Mouse (Mus musculus): ENCODE data around the gene 4933430I17Rik. TPM values are rescaled to one million over a fixed set of nuclear protein-coding genes. Genes with fewer than 3 reads are reported as not detected.

Gene 4933430I17Rik
- polyA plus RNA-seq, 1 experiment from 2014 or later: 0.43 TPM

GRCm38 (mm10) chr4:62519122-62519848 lies 5.9 kb upstream of the 4933430I17Rik start:
- DNase-seq (ENCODE audit: low spot score) (no peak), ATAC-seq (ENCODE audit: low read depth) (peak; percentile 71)
- Histone ChIP-seq H3K9ac (ENCODE audit: low read depth, low read length) (peak overlapping the region; percentile 77), H3K4me2 (ENCODE audit: low read depth, low read length) (peak overlapping the region; percentile 73), H3K4me3 (ENCODE audit: low read depth, low read length) (peak overlapping the region; percentile 67), H3K4me1 (ENCODE audit: control insufficient read depth, insufficient read depth, low read length) (peaks cover 36% of the 10 kb centered on the region), H3K9me3 (ENCODE audit: control insufficient read depth, low read length) (no peaks in the 10 kb centered on the region), H3K27me3 (replicated peaks; ENCODE audit: control insufficient read depth, insufficient read depth, low read length) (no peaks in the 10 kb centered on the region), H3K36me3 (ENCODE audit: control insufficient read depth, insufficient read depth, low read length) (peaks cover 15% of the 10 kb centered on the region), H3K27ac (replicated peaks; ENCODE audit: low read depth, low read length) (peak overlapping the region; percentile 86)
- WGBS: 2% methylated on average over 24 of the region's 26 CpGs

GRCm38 (mm10) chr4:62519849-62520233 lies 5.3 kb upstream of the 4933430I17Rik start, which contains the start of gene Alad:
Alad (minus strand) TSS chr4:62519918.
- ATAC-seq (ENCODE audit: low read depth): peak; percentile 88

GRCm38 (mm10) chr4:62520892-62521400 lies 4.2 kb upstream of the 4933430I17Rik start:
- Histone ChIP-seq H3K27ac (replicated peaks; ENCODE audit: low read depth, low read length) (no peak overlapping the region), H3K4me1 (ENCODE audit: control insufficient read depth, insufficient read depth, low read length) (peaks cover 37% of the 10 kb centered on the region), H3K27me3 (replicated peaks; ENCODE audit: control insufficient read depth, insufficient read depth, low read length) (no peaks in the 10 kb centered on the region), H3K4me3 (ENCODE audit: low read depth, low read length) (no peak overlapping the region), H3K9ac (ENCODE audit: low read depth, low read length) (no peak overlapping the region), H3K36me3 (ENCODE audit: control insufficient read depth, insufficient read depth, low read length) (peaks cover 15% of the 10 kb centered on the region), H3K9me3 (ENCODE audit: control insufficient read depth, low read length) (no peaks in the 10 kb centered on the region), H3K4me2 (ENCODE audit: low read depth, low read length) (no peak overlapping the region)
- DNase-seq (ENCODE audit: low spot score): no peak
- no peak for ATAC-seq (ENCODE audit: low read depth)
- 91% methylated on average over 2 of the region's 2 CpGs for WGBS

More at GRCm38 (mm10) chr4:62519849-62520233, 5.3 kb upstream of the 4933430I17Rik start, which contains the start of gene Alad:
- Histone ChIP-seq H3K4me3 (ENCODE audit: low read depth, low read length) (peak within 1 kb of the TSS; percentile 67), H3K9ac (ENCODE audit: low read depth, low read length) (peak within 1 kb of the TSS; percentile 77), H3K36me3 (ENCODE audit: control insufficient read depth, insufficient read depth, low read length) (peaks cover 15% of the 10 kb centered on the region), H3K4me2 (ENCODE audit: low read depth, low read length) (peak within 1 kb of the TSS; percentile 73), H3K27me3 (replicated peaks; ENCODE audit: control insufficient read depth, insufficient read depth, low read length) (no peaks in the 10 kb centered on the region), H3K9me3 (ENCODE audit: control insufficient read depth, low read length) (no peaks in the 10 kb centered on the region), H3K27ac (replicated peaks; ENCODE audit: low read depth, low read length) (peak within 1 kb of the TSS; percentile 86), H3K4me1 (ENCODE audit: control insufficient read depth, insufficient read depth, low read length) (peaks cover 37% of the 10 kb centered on the region)
- 0% methylated on average over 31 of the region's 37 CpGs for WGBS
- DNase-seq (ENCODE audit: low spot score): peak; percentile 92

GRCm38 (mm10) chr4:62525489-62525811 lies 281 bp downstream of the 4933430I17Rik start:
- Histone ChIP-seq H3K9ac (ENCODE audit: low read depth, low read length) (peak overlapping the region; percentile 51; the same call in 1 of the 2 replicates), H3K27ac (replicated peaks; ENCODE audit: low read depth, low read length) (no peak overlapping the region)

GRCm38 (mm10) chr4:62526256-62526655 lies 1.1 kb downstream of the 4933430I17Rik start:
- no peaks in the 10 kb centered on the region for H3K9me3 ChIP-seq (ENCODE audit: control insufficient read depth, low read length)
- peaks cover 12% of the 10 kb centered on the region; the same call in 1 of the 2 replicates for H3K4me1 ChIP-seq (ENCODE audit: control insufficient read depth, insufficient read depth, low read length)
- no peak overlapping the region for H3K9ac ChIP-seq (ENCODE audit: low read depth, low read length)
- H3K27ac ChIP-seq (replicated peaks; ENCODE audit: low read depth, low read length): no peak overlapping the region
- H3K4me3 ChIP-seq (ENCODE audit: low read depth, low read length): no peak overlapping the region
- peaks cover 15% of the 10 kb centered on the region for H3K36me3 ChIP-seq (ENCODE audit: control insufficient read depth, insufficient read depth, low read length)
- ATAC-seq (ENCODE audit: low read depth): no peak
- DNase-seq (ENCODE audit: low spot score): no peak
- no peaks in the 10 kb centered on the region for H3K27me3 ChIP-seq (replicated peaks; ENCODE audit: control insufficient read depth, insufficient read depth, low read length)
- no peak overlapping the region for H3K4me2 ChIP-seq (ENCODE audit: low read depth, low read length)
- 60% methylated on average over 2 of the region's 2 CpGs for WGBS

More at GRCm38 (mm10) chr4:62525489-62525811, 281 bp downstream of the 4933430I17Rik start:
- Histone ChIP-seq H3K4me3 (ENCODE audit: low read depth, low read length) (peak overlapping the region; percentile 68), H3K4me2 (ENCODE audit: low read depth, low read length) (peak overlapping the region; percentile 83), H3K27me3 (replicated peaks; ENCODE audit: control insufficient read depth, insufficient read depth, low read length) (no peaks in the 10 kb centered on the region), H3K36me3 (ENCODE audit: control insufficient read depth, insufficient read depth, low read length) (peaks cover 15% of the 10 kb centered on the region), H3K9me3 (ENCODE audit: control insufficient read depth, low read length) (no peaks in the 10 kb centered on the region), H3K4me1 (ENCODE audit: control insufficient read depth, insufficient read depth, low read length) (peaks cover 11% of the 10 kb centered on the region)
- no peak for DNase-seq (ENCODE audit: low spot score)
- 3% methylated on average over 10 of the region's 10 CpGs for WGBS
- ATAC-seq (ENCODE audit: low read depth): no peak

DNA sequence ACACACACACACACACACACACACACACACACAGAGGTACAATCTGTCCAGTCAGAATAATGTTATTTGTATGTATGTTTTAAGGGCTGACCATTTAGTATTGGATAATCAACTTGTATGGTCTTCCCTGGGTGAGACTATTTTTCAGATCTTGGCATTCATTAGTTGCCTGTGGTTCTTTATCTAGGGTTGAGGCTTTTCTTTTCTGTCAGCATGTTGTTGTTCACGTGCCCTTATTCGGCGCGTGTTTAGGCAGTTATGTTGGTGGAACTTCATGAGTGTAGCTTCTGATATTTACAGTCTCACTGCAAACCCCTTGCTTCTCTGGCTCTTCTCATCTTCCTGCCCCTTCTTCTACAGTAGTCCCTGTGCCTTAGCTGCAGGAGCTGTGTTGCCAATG lies 2.5 kb downstream of the 4933430I17Rik start:
- H3K36me3 ChIP-seq (ENCODE audit: control insufficient read depth, insufficient read depth, low read length): peaks cover 14% of the 10 kb centered on the region
- WGBS: 84% methylated on average over 4 of the region's 4 CpGs

GRCm38 (mm10) chr4:62533729-62534128 lies 8.6 kb downstream of the 4933430I17Rik start:
- H3K27ac ChIP-seq (replicated peaks; ENCODE audit: low read depth, low read length): 0 out of 2 replicates have a peak overlapping the region, but pooled peaks have one; percentile 28
- ATAC-seq (ENCODE audit: low read depth): peak; percentile 71
- peaks cover 4% of the 10 kb centered on the region; the same call in 1 of the 2 replicates for H3K4me1 ChIP-seq (ENCODE audit: control insufficient read depth, insufficient read depth, low read length)
- H3K27me3 ChIP-seq (replicated peaks; ENCODE audit: control insufficient read depth, insufficient read depth, low read length): no peaks in the 10 kb centered on the region
- H3K36me3 ChIP-seq (ENCODE audit: control insufficient read depth, insufficient read depth, low read length): no peaks in the 10 kb centered on the region
- no peak for DNase-seq (ENCODE audit: low spot score)
- no peak overlapping the region for H3K4me3 ChIP-seq (ENCODE audit: low read depth, low read length)
- H3K9ac ChIP-seq (ENCODE audit: low read depth, low read length): no peak overlapping the region
- WGBS: 45% methylated on average over 6 of the region's 6 CpGs
- no peak overlapping the region for H3K4me2 ChIP-seq (ENCODE audit: low read depth, low read length)
- H3K9me3 ChIP-seq (ENCODE audit: control insufficient read depth, low read length): 0 out of 2 replicates have a peak, but pooled peaks cover 8% of the 10 kb centered on the region

More for the DNA sequence above, 2.5 kb downstream of the 4933430I17Rik start:
- Histone ChIP-seq H3K27ac (replicated peaks; ENCODE audit: low read depth, low read length) (no peak overlapping the region), H3K4me2 (ENCODE audit: low read depth, low read length) (no peak overlapping the region), H3K4me3 (ENCODE audit: low read depth, low read length) (no peak overlapping the region), H3K4me1 (ENCODE audit: control insufficient read depth, insufficient read depth, low read length) (peaks cover 12% of the 10 kb centered on the region; the same call in 1 of the 2 replicates), H3K27me3 (replicated peaks; ENCODE audit: control insufficient read depth, insufficient read depth, low read length) (no peaks in the 10 kb centered on the region), H3K9me3 (ENCODE audit: control insufficient read depth, low read length) (no peaks in the 10 kb centered on the region), H3K9ac (ENCODE audit: low read depth, low read length) (no peak overlapping the region)
- ATAC-seq (ENCODE audit: low read depth) (no peak), DNase-seq (ENCODE audit: low spot score) (no peak)

GRCm38 (mm10) chr4:62541802-62542201 lies 16.6 kb downstream of the 4933430I17Rik start:
- H3K9ac ChIP-seq (ENCODE audit: low read depth, low read length): no peak overlapping the region
- H3K36me3 ChIP-seq (ENCODE audit: control insufficient read depth, insufficient read depth, low read length): no peaks in the 10 kb centered on the region
- WGBS: 67% methylated on average over 3 of the region's 3 CpGs
- no peaks in the 10 kb centered on the region for H3K4me1 ChIP-seq (ENCODE audit: control insufficient read depth, insufficient read depth, low read length)
- H3K27me3 ChIP-seq (replicated peaks; ENCODE audit: control insufficient read depth, insufficient read depth, low read length): no peaks in the 10 kb centered on the region
- no peak overlapping the region for H3K27ac ChIP-seq (replicated peaks; ENCODE audit: low read depth, low read length)
- H3K4me3 ChIP-seq (ENCODE audit: low read depth, low read length): no peak overlapping the region
- no peak for DNase-seq (ENCODE audit: low spot score)
- no peak for ATAC-seq (ENCODE audit: low read depth)
- no peak overlapping the region for H3K4me2 ChIP-seq (ENCODE audit: low read depth, low read length)
- H3K9me3 ChIP-seq (ENCODE audit: control insufficient read depth, low read length): no peaks in the 10 kb centered on the region
